Mouse (Mus musculus): ENCODE data around the gene Gm20388. TPM values are rescaled to one million over a fixed set of nuclear protein-coding genes. Genes with fewer than 3 reads are reported as not detected.

Gene Gm20388
- polyA plus RNA-seq, 1 experiment: 10.6 TPM

DNA sequence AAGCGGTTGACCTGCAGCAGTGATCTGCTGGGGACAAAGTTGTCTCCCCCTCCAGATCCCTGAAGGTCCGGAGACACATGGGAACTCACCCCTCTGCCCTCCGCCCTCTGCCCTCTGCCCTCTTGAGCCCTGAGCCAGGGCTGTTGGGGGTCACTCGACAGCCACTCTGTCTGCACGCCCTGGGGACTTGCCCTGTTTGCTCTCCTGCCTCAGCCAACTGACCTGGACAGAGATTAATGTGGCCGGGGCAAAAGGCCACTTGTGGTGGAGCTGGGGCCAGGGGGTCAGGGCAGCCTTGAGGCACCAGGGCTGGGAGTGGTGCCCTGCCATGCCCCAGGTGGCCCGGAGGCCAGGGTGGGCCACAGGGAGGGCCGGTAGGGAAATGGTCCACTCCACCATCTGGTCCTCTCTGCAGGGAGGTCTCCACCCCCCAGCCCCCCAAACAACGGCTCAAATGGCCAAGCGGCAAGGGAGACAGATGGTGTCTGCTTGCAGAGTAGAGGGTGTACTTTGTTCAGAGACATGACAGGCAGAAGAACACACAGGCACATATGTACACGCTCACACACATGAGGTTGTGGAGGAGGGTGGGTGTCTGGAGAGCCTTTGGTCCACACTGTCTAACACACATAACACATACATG is 498.9 kb downstream of the Gm20388 start:
- TF ChIP-seq CTCF (IDR thresholded peaks at IDR 0.05; ENCODE audit: control insufficient read depth, insufficient read depth, low read length) (no peak), POLR2A (IDR thresholded peaks at IDR 0.05; ENCODE audit: borderline replicate concordance, control insufficient read depth, low read depth, low read length) (no peak)
- H3K4me3 ChIP-seq (replicated peaks; ENCODE audit: control insufficient read depth, low read depth, low read length): no peak overlapping the region
- 86% methylated on average over 11 of the region's 11 CpGs for WGBS
- H3K4me1 ChIP-seq (ENCODE audit: control insufficient read depth, insufficient read depth, low read length): no peaks in the 10 kb centered on the region; the same call in 1 of the 2 replicates
- no peak overlapping the region; the same call in 1 of the 2 replicates for H3K27ac ChIP-seq (ENCODE audit: control insufficient read depth, insufficient read depth, low read depth, low read length, poor library complexity)

DNA sequence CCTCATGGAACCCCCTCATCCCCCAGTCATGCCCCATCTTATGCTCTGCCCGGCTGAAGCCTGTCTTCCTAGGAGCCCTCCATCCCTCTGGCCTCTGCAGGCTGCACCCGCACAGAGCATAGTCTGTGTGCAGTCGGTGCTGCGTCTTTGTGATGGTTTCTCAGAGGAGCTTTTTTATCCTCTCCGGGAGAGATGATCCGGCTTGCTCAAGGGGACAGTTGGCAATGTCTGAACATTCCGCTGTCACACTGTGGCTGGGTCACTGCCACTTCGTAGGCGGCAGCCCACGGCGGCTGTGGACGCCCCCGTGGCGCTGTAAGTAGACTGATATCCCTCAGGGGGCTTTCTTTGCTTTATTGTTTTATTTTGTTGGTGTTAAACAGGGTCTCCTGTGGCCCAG is 500.4 kb downstream of the Gm20388 start:
- Histone ChIP-seq H3K4me3 (replicated peaks; ENCODE audit: control insufficient read depth, low read depth, low read length) (no peak overlapping the region), H3K4me1 (ENCODE audit: control insufficient read depth, insufficient read depth, low read length) (no peaks in the 10 kb centered on the region; the same call in 1 of the 2 replicates), H3K27ac (ENCODE audit: control insufficient read depth, insufficient read depth, low read depth, low read length, poor library complexity) (no peak overlapping the region)
- WGBS: 91% methylated on average over 14 of the region's 14 CpGs
- TF ChIP-seq POLR2A (IDR thresholded peaks at IDR 0.05; ENCODE audit: borderline replicate concordance, control insufficient read depth, low read depth, low read length): no peak
- no peak for TF ChIP-seq CTCF (IDR thresholded peaks at IDR 0.05; ENCODE audit: control insufficient read depth, insufficient read depth, low read length)

DNA sequence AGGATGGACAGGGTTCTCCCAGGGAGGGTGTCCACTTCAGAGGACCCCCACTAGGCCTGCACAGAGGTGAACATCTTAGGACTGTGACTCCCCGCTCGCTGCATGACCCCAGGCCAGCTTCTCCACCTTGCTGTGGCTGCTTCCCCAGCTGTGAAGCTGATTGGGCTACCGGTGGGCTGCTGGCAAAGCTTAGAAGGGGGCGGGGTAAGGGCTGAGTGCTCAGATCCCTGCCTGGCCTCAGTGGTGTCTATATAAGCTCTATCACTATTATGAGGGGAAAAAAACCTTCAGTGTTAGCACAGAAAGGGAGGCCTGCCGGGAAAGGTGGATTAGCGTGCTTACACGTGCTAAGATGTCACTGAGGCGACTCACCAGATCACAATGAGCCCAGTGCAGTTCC is 501.2 kb downstream of the Gm20388 start:
- no peak overlapping the region for H3K27ac ChIP-seq (ENCODE audit: control insufficient read depth, insufficient read depth, low read depth, low read length, poor library complexity)
- peaks cover under 1% of the 10 kb centered on the region; the same call in 1 of the 2 replicates for H3K4me1 ChIP-seq (ENCODE audit: control insufficient read depth, insufficient read depth, low read length)
- WGBS: 89% methylated on average over 8 of the region's 8 CpGs
- TF ChIP-seq POLR2A (IDR thresholded peaks at IDR 0.05; ENCODE audit: borderline replicate concordance, control insufficient read depth, low read depth, low read length) (no peak), CTCF (IDR thresholded peaks at IDR 0.05; ENCODE audit: control insufficient read depth, insufficient read depth, low read length) (no peak)
- H3K4me3 ChIP-seq (replicated peaks; ENCODE audit: control insufficient read depth, low read depth, low read length): no peak overlapping the region

DNA sequence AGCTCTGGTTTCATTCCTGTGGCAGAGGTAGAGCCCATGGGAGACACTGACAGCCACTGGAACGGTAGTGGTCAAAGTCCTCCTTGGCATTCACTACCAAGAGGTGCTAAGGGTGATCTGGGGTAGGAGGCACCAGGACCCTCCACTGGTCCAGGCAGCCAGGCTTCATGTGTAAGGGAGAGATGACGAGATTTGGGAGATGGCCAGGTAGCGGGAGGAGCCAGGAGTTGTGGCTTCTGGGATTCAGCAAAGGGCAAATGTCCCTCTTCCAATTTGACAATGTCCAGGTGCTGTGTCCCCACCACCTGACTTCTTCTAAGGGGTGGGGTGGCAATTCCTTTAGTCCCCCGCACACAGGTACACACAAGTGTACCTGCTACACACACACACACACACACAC is 501.7 kb downstream of the Gm20388 start:
- WGBS: 83% methylated on average over 4 of the region's 4 CpGs
- Histone ChIP-seq H3K4me1 (ENCODE audit: control insufficient read depth, insufficient read depth, low read length) (peaks cover 2% of the 10 kb centered on the region; the same call in 1 of the 2 replicates), H3K27ac (ENCODE audit: control insufficient read depth, insufficient read depth, low read depth, low read length, poor library complexity) (no peak overlapping the region), H3K4me3 (replicated peaks; ENCODE audit: control insufficient read depth, low read depth, low read length) (no peak overlapping the region)
- no peak for TF ChIP-seq CTCF (IDR thresholded peaks at IDR 0.05; ENCODE audit: control insufficient read depth, insufficient read depth, low read length)
- TF ChIP-seq POLR2A (IDR thresholded peaks at IDR 0.05; ENCODE audit: borderline replicate concordance, control insufficient read depth, low read depth, low read length): no peak

DNA sequence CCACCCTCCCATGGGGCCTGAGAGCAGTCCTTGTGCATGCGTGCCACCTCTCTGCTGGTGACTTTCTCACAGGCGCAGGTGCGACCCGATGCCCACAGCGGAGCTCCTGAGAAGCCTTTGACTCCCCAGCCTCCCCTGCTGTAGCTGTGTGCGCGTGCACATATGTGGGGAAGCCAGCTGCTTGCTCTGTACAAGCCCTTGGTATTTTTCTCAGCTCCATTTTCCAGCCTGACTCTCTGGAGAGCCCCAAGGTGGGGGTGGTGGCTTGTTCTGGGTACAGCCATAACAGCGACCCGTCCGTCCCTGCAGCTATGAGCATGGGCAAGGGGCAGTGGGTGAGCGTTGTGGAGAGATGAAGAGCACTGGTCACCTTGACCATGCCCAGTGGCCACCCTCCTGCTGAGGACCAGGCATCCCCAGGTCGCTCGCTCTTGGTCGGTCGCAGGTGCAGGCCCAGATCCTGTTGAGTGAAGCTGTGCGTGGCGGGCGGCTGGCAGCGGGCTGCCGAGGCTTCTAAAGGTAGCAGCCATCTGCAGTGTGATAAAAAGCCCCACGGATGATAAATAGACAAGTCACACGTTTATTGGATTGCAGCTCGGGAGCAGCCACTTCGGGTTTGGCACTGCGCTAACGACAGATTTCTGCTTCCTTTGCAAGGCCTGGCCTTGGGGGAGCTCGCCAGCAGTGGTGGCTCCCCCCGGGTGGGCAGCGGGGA is 502.4 kb downstream of the Gm20388 start:
- 72% methylated on average over 29 of the region's 29 CpGs for WGBS
- H3K4me1 ChIP-seq (ENCODE audit: control insufficient read depth, insufficient read depth, low read length): peaks cover 2% of the 10 kb centered on the region; the same call in 1 of the 2 replicates
- TF ChIP-seq CTCF (IDR thresholded peaks at IDR 0.05; ENCODE audit: control insufficient read depth, insufficient read depth, low read length): no peak
- TF ChIP-seq POLR2A (IDR thresholded peaks at IDR 0.05; ENCODE audit: borderline replicate concordance, control insufficient read depth, low read depth, low read length): no peak
- no peak overlapping the region for H3K4me3 ChIP-seq (replicated peaks; ENCODE audit: control insufficient read depth, low read depth, low read length)
- H3K27ac ChIP-seq (ENCODE audit: control insufficient read depth, insufficient read depth, low read depth, low read length, poor library complexity): no peak overlapping the region

DNA sequence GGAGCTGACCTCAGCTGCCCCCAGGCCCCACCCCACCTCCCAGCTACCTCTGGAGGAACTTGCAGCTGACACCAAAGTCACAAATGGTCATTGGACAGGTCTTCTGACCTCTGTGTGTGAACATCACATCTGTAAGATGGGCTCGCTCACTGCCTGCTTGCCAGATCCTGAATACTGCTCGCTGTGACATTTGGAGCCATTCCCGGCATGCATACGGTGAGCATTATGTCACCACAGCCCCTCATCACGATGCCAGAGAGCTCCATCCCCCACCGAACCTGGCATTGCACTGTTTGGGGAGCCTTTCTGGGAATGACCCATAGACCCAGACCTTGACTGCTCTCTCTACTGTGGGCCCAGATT is 503.0 kb downstream of the Gm20388 start:
- TF ChIP-seq CTCF (IDR thresholded peaks at IDR 0.05; ENCODE audit: control insufficient read depth, insufficient read depth, low read length): no peak
- no peak for TF ChIP-seq POLR2A (IDR thresholded peaks at IDR 0.05; ENCODE audit: borderline replicate concordance, control insufficient read depth, low read depth, low read length)
- Histone ChIP-seq H3K4me1 (ENCODE audit: control insufficient read depth, insufficient read depth, low read length) (peaks cover 2% of the 10 kb centered on the region; the same call in 1 of the 2 replicates), H3K27ac (ENCODE audit: control insufficient read depth, insufficient read depth, low read depth, low read length, poor library complexity) (no peak overlapping the region), H3K4me3 (replicated peaks; ENCODE audit: control insufficient read depth, low read depth, low read length) (no peak overlapping the region)
- 92% methylated on average over 6 of the region's 6 CpGs for WGBS

DNA sequence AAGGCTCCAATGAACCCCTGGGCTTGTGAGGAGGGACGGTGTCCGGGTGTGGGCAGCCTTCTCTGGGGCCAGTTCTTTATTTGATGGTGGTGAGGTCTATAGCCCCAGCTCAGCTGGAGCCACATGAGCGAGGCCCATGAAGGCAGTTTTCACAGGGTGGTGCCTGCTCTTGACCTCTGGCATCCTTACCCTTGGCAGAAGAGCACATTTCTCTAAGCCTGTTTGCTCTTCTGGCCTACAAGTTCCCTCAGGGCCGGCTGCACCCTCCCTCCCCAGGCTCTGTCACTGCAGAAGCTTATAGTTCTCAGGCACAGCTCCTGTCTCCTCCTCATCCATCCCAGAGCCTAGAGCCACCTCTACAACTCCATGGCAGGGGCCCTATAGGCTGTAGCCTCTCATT is 503.6 kb downstream of the Gm20388 start:
- Histone ChIP-seq H3K4me3 (replicated peaks; ENCODE audit: control insufficient read depth, low read depth, low read length) (no peak overlapping the region), H3K27ac (ENCODE audit: control insufficient read depth, insufficient read depth, low read depth, low read length, poor library complexity) (no peak overlapping the region), H3K4me1 (ENCODE audit: control insufficient read depth, insufficient read depth, low read length) (peaks cover 2% of the 10 kb centered on the region; the same call in 1 of the 2 replicates)
- no peak for TF ChIP-seq CTCF (IDR thresholded peaks at IDR 0.05; ENCODE audit: control insufficient read depth, insufficient read depth, low read length)
- no peak for TF ChIP-seq POLR2A (IDR thresholded peaks at IDR 0.05; ENCODE audit: borderline replicate concordance, control insufficient read depth, low read depth, low read length)
- WGBS: 75% methylated on average over 4 of the region's 4 CpGs

DNA sequence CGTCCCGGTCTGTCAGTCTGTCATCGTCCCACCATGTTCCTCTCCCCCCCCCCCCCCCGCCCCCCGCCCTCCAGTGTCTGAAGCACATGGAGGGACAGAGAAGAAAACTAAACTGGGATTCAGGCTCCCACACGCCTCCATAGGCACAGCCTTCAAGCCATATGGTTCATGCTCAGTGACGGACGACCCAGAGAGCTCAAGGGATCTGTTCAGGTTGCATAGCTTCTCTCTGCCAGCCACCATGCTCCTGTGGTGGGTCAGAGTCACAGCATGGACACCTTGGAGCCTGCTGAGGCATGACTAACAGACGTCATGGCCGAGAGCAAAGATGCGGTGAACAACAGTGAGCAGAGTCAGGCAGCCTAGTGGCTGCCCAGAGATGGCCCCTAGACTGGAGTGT is 504.8 kb downstream of the Gm20388 start:
- TF ChIP-seq POLR2A (IDR thresholded peaks at IDR 0.05; ENCODE audit: borderline replicate concordance, control insufficient read depth, low read depth, low read length) (no peak), CTCF (IDR thresholded peaks at IDR 0.05; ENCODE audit: control insufficient read depth, insufficient read depth, low read length) (no peak)
- Histone ChIP-seq H3K4me1 (ENCODE audit: control insufficient read depth, insufficient read depth, low read length) (peaks cover 2% of the 10 kb centered on the region; the same call in 1 of the 2 replicates), H3K4me3 (replicated peaks; ENCODE audit: control insufficient read depth, low read depth, low read length) (no peak overlapping the region), H3K27ac (ENCODE audit: control insufficient read depth, insufficient read depth, low read depth, low read length, poor library complexity) (no peak overlapping the region)
- WGBS: 81% methylated on average over 11 of the region's 11 CpGs

Measured in bone marrow, adult 2 months (tissue).